Mouse (Mus musculus) lung, adult 2 months (tissue): Measurements from ENCODE around the gene Gm20388.

ENCODE experiments used
- CTCF ChIP-seq: fragments of 200-500 bp; IDR thresholded peaks from 2 replicates; pipeline ENCODE4 v1.5.1; 2011; ENCODE audit warnings: mild to moderate bottlenecking, low read length, control low read depth; ENCODE audit not compliant: insufficient read depth
- POLR2A ChIP-seq: fragments of 200-500 bp; IDR thresholded peaks from 2 replicates; pipeline ENCODE4 v1.6.1; 2011; ENCODE audit warnings: low read depth, mild to moderate bottlenecking, control low read depth, low read length, borderline replicate concordance; ENCODE audit errors: extremely low read depth

DNA sequence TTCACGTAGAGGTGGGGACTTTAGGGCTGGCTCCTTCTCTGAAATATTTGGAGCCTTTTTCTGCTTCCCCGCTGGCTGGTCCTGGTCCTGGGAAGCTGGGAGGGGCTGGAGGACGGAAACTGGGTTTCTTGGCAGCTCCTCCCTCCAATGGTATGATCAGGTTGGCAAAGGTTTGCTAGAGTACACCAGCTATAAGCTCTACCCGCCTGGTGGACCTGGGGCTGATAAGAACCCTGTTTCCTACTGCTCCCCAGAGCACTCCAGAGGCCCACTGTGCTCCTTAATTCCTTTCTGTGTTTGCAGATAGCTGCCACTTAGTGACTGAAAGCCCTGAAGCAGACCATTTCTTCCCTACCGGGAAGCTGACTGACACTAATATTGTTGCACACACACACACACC, 3765.0 kb downstream of the Gm20388 start:
- TF ChIP-seq CTCF (no peak), POLR2A (no peak)
